In genomic region chr16:44119753-44120501, GRCm38 (mm10) we compare ENCODE assay signal across 25 mouse cellular contexts. TPM values are rescaled to one million over a fixed set of nuclear protein-coding genes. Genes with fewer than 3 reads are reported as not detected.
DNase-seq lines count a peak whose midpoint lies in the region; ATAC-seq and TF ChIP-seq lines count a peak whose summit lies in the region.
"Had no signal": no experiment of that assay in that cellular context is flagged by ENCODE, and none has a peak within 500 bp of the region (broad histone marks: within the 10 kb centered on the region; RNA-seq: fewer than 3 reads in every experiment).

No protein-coding gene starts in this region.

- no peak overlapping the region for H3K4me3 ChIP-seq in liver, postnatal 0 days (ENCODE audit: low read depth, low read length)
- H3K4me3 ChIP-seq in liver, embryonic 12.5 days = no peak overlapping the region
- H3K4me3 ChIP-seq in bone marrow macrophage, adult 2 months (ENCODE audit: insufficient read depth, low read length) = no peak overlapping the region
- no peak overlapping the region for H3K4me3 ChIP-seq in hindbrain, embryonic 11.5 days (ENCODE audit: low read depth, low read length)
- H3K4me3 ChIP-seq: forebrain, embryonic 10.5 days; heart, adult 2 months; limb, embryonic 10.5 days; midbrain, embryonic 10.5 days; myocyte; neural tube, embryonic 13.5 days had no signal

- no peak for TF ChIP-seq CTCF in liver, postnatal 0 days (IDR thresholded peaks at IDR 0.05; ENCODE audit: low read depth)
- no peak for TF ChIP-seq CTCF in bone marrow macrophage, adult 2 months (IDR thresholded peaks at IDR 0.05; ENCODE audit: low read depth, low read length)

- no peaks in the 10 kb centered on the region for H3K27me3 ChIP-seq in liver, postnatal 0 days (ENCODE audit: insufficient read depth, low read length)
- no peaks in the 10 kb centered on the region for H3K27me3 ChIP-seq in liver, embryonic 12.5 days (replicated peaks)
- H3K27me3 ChIP-seq in hindbrain, embryonic 11.5 days (ENCODE audit: control insufficient read depth, insufficient read depth, low read length) = no peaks in the 10 kb centered on the region
- H3K27me3 ChIP-seq: neural tube, embryonic 13.5 days had no signal

- H3K36me3 ChIP-seq in liver, postnatal 0 days (replicated peaks; ENCODE audit: insufficient read depth, low read length) = peaks cover 8% of the 10 kb centered on the region
- H3K36me3 ChIP-seq in liver, embryonic 12.5 days = peaks cover 12% of the 10 kb centered on the region; the same call in 1 of the 2 replicates
- no peaks in the 10 kb centered on the region for H3K36me3 ChIP-seq in hindbrain, embryonic 11.5 days (ENCODE audit: control insufficient read depth, insufficient read depth, low read length)

- 74% methylated on average over 7 of the region's 7 CpGs for WGBS in liver, postnatal 0 days (ENCODE audit: insufficient replicate concordance)
- 81% methylated on average over 7 of the region's 7 CpGs for WGBS in liver, embryonic 12.5 days (ENCODE audit: insufficient replicate concordance)
- 86% methylated on average over 7 of the region's 7 CpGs for WGBS in hindbrain, embryonic 11.5 days

- no peaks in the 10 kb centered on the region for H3K4me1 ChIP-seq in liver, postnatal 0 days (ENCODE audit: insufficient read depth)
- H3K4me1 ChIP-seq in liver, embryonic 12.5 days = peaks cover 7% of the 10 kb centered on the region; the same call in 1 of the 2 replicates
- peaks cover 55% of the 10 kb centered on the region for H3K4me1 ChIP-seq in bone marrow macrophage, adult 2 months (ENCODE audit: control insufficient read depth, insufficient read depth, low read length)
- H3K4me1 ChIP-seq in hindbrain, embryonic 11.5 days (replicated peaks; ENCODE audit: control insufficient read depth, insufficient read depth, low read length) = no peaks in the 10 kb centered on the region
- H3K4me1 ChIP-seq: forebrain, embryonic 10.5 days; limb, embryonic 10.5 days; midbrain, embryonic 10.5 days had no signal

- no peak overlapping the region for H3K9ac ChIP-seq in liver, postnatal 0 days (replicated peaks)
- no peak overlapping the region for H3K9ac ChIP-seq in liver, embryonic 12.5 days
- no peak overlapping the region for H3K9ac ChIP-seq in hindbrain, embryonic 11.5 days (ENCODE audit: low read depth, low read length)
- H3K9ac ChIP-seq: hindbrain, embryonic 14.5 days; neural tube, embryonic 13.5 days had no signal

- H3K27ac ChIP-seq in liver, postnatal 0 days (ENCODE audit: low read depth) = no peak overlapping the region
- no peak overlapping the region for H3K27ac ChIP-seq in liver, embryonic 12.5 days
- H3K27ac ChIP-seq in bone marrow macrophage, adult 2 months (ENCODE audit: insufficient read depth, low read depth, low read length) = peak overlapping the region; percentile 99
- no peak overlapping the region for H3K27ac ChIP-seq in hindbrain, embryonic 11.5 days (ENCODE audit: low read depth, low read length)
- H3K27ac ChIP-seq: forebrain, embryonic 10.5 days; heart, adult 2 months; hindbrain, embryonic 14.5 days; limb, embryonic 10.5 days; midbrain, embryonic 10.5 days; neural tube, embryonic 13.5 days had no signal

- TF ChIP-seq POLR2A in bone marrow macrophage, adult 2 months (IDR thresholded peaks at IDR 0.05; ENCODE audit: borderline replicate concordance, low read depth, low read length) = no peak

- no peak overlapping the region for H3K4me2 ChIP-seq in liver, postnatal 0 days (ENCODE audit: low read depth, low read length)
- no peak overlapping the region for H3K4me2 ChIP-seq in liver, embryonic 12.5 days
- no peak overlapping the region for H3K4me2 ChIP-seq in hindbrain, embryonic 11.5 days (replicated peaks; ENCODE audit: low read depth, low read length)
- H3K4me2 ChIP-seq: hindbrain, embryonic 14.5 days; neural tube, embryonic 13.5 days had no signal

- peak; percentile 45 for ATAC-seq in liver, postnatal 0 days
- no peak for ATAC-seq in liver, embryonic 12.5 days
- ATAC-seq in hindbrain, embryonic 11.5 days (ENCODE audit: low FRiP score) = no peak
- ATAC-seq: CD4-positive, CD25-positive, alpha-beta regulatory T cell, adult 4 months; inflammation-experienced regulatory T-cells, adult 6 months; midbrain, embryonic 16.5 days had no signal

- no peak for TF ChIP-seq EP300 in liver, postnatal 0 days (IDR thresholded peaks at IDR 0.05; ENCODE audit: low read depth)

- DNase-seq in gastrocnemius, adult 18-20 months (ENCODE audit: low spot score) = peak; percentile 40
- DNase-seq in gastrocnemius, postnatal 10 days = no peak
- DNase-seq in liver, postnatal 0 days = no peak
- peak; percentile 60 for DNase-seq in skeletal muscle tissue, adult 2 months (ENCODE audit: low read depth, low spot score)
- DNase-seq in hindbrain, embryonic 11.5 days (ENCODE audit: low spot score) = no peak
- no peak for DNase-seq in embryo, embryonic 9.5 days (ENCODE audit: extremely low spot score)
- DNase-seq: adrenal gland, adult 8-10 months; cerebellum, adult 9-11 months; heart, adult 2 months; kidney, adult 8-10 months; kidney, postnatal 10 days; liver; lung, adult 2 months; thymus, postnatal 25 days had no signal

- H3K9me3 ChIP-seq in liver, postnatal 0 days (ENCODE audit: low read length) = no peaks in the 10 kb centered on the region
- no peaks in the 10 kb centered on the region for H3K9me3 ChIP-seq in liver, embryonic 12.5 days (replicated peaks)
- no peaks in the 10 kb centered on the region for H3K9me3 ChIP-seq in hindbrain, embryonic 11.5 days (ENCODE audit: control insufficient read depth, low read length)
- H3K9me3 ChIP-seq: forebrain, embryonic 10.5 days; limb, embryonic 10.5 days; midbrain, embryonic 10.5 days; neural tube, embryonic 13.5 days had no signal

RNA-seq across cellular contexts. Expression of gene Atp6v1a, which starts 19.6 kb away (rescaled TPM):
- 10 to 100 TPM; 19.1 to 30.1 TPM for total RNA-seq in gastrocnemius, adult 18-20 months (2021)
- total RNA-seq in gastrocnemius, postnatal 10 days (2021) = 10 to 100 TPM; 40.0 to 45.3 TPM
- 21.1 and 22.6 TPM in 2 replicates for polyA plus RNA-seq in liver, postnatal 0 days (2015; fragmentation: Nextera tagmentation; extraction: Ambion mirVana)
- polyA plus RNA-seq in liver, embryonic 12.5 days (2016; fragmentation: Nextera tagmentation; extraction: Ambion mirVana) = 27.2 and 28.0 TPM in 2 replicates
- 244 and 271 TPM in 2 replicates for polyA plus RNA-seq in bone marrow macrophage, adult 2 months (2012; ENCODE audit: insufficient read depth, insufficient read length, missing spikeins)
- 73.9 and 82.8 TPM in 2 replicates for polyA plus RNA-seq in hindbrain, embryonic 11.5 days (2014; fragmentation: Nextera tagmentation; extraction: Ambion mirVana)

RNA-seq across cellular contexts. Expression of gene Naa50, which starts 19.7 kb away (rescaled TPM):
- 100 to 1,000 TPM; 183 to 237 TPM for total RNA-seq in gastrocnemius, adult 18-20 months (2021)
- 100 to 1,000 TPM; 231 to 242 TPM for total RNA-seq in gastrocnemius, postnatal 10 days (2021)
- polyA plus RNA-seq in liver, postnatal 0 days (2015; fragmentation: Nextera tagmentation; extraction: Ambion mirVana) = 39.7 and 46.5 TPM in 2 replicates
- polyA plus RNA-seq in liver, embryonic 12.5 days (2016; fragmentation: Nextera tagmentation; extraction: Ambion mirVana) = 129 and 132 TPM in 2 replicates
- 67.2 TPM in 2 replicates for polyA plus RNA-seq in bone marrow macrophage, adult 2 months (2012; ENCODE audit: insufficient read depth, insufficient read length, missing spikeins)
- 76.0 and 86.1 TPM in 2 replicates for polyA plus RNA-seq in hindbrain, embryonic 11.5 days (2014; fragmentation: Nextera tagmentation; extraction: Ambion mirVana)

RNA-seq across cellular contexts. Expression of gene Usf3, which starts 53.1 kb away (rescaled TPM):
- 10 to 100 TPM; 43.0 to 52.5 TPM for total RNA-seq in gastrocnemius, adult 18-20 months (2021)
- total RNA-seq in gastrocnemius, postnatal 10 days (2021) = 10 to 100 TPM; 35.8 to 40.6 TPM
- 1.2 and 1.9 TPM in 2 replicates for polyA plus RNA-seq in liver, postnatal 0 days (2015; fragmentation: Nextera tagmentation; extraction: Ambion mirVana)
- 2.5 and 2.9 TPM in 2 replicates for polyA plus RNA-seq in liver, embryonic 12.5 days (2016; fragmentation: Nextera tagmentation; extraction: Ambion mirVana)
- polyA plus RNA-seq in bone marrow macrophage, adult 2 months (2012; ENCODE audit: insufficient read depth, insufficient read length, missing spikeins) = 13.6 and 18.4 TPM in 2 replicates
- 4.7 and 6.6 TPM in 2 replicates for polyA plus RNA-seq in hindbrain, embryonic 11.5 days (2014; fragmentation: Nextera tagmentation; extraction: Ambion mirVana)

RNA-seq across cellular contexts. Expression of gene Gramd1c, which starts 56.8 kb away (rescaled TPM):
- under 1 TPM; 0.25 to 0.26 TPM for total RNA-seq in gastrocnemius, adult 18-20 months (2021)
- total RNA-seq in gastrocnemius, postnatal 10 days (2021) = 1 to 10 TPM; 1.4 to 1.7 TPM
- 10.9 and 16.5 TPM in 2 replicates for polyA plus RNA-seq in liver, postnatal 0 days (2015; fragmentation: Nextera tagmentation; extraction: Ambion mirVana)
- 3.4 and 3.7 TPM in 2 replicates for polyA plus RNA-seq in liver, embryonic 12.5 days (2016; fragmentation: Nextera tagmentation; extraction: Ambion mirVana)
- 0.39 TPM in 1 of 2 replicates, not detected in the other for polyA plus RNA-seq in bone marrow macrophage, adult 2 months (2012; ENCODE audit: insufficient read depth, insufficient read length, missing spikeins)
- 3.3 and 4.3 TPM in 2 replicates for polyA plus RNA-seq in hindbrain, embryonic 11.5 days (2014; fragmentation: Nextera tagmentation; extraction: Ambion mirVana)

Comparison
In these comparisons a context has a peak if more than half of its experiments do, and no peak if none do; other contexts are left out.
1. DNase-seq: peak in gastrocnemius, adult 18-20 months (single experiment) and skeletal muscle tissue, adult 2 months (single experiment); none in gastrocnemius, postnatal 10 days (single experiment), liver, postnatal 0 days (single experiment), hindbrain, embryonic 11.5 days (single experiment) and embryo, embryonic 9.5 days (single experiment).